Mouse (Mus musculus) erythroid progenitor cell, adult 5-6 weeks (primary cell): ENCODE measurements around the gene Usp9y. TPM values are rescaled to one million over a fixed set of nuclear protein-coding genes. Genes with fewer than 3 reads are reported as not detected.

Experiments
- ATAC-seq: replicated peaks from 2 replicates; pipeline ENCODE4 v1.8.0; 2016; ENCODE audit warnings: moderate number of reproducible peaks, mild to moderate bottlenecking, moderate TSS enrichment, inconsistent platforms; ENCODE audit not compliant: poor library complexity, low FRiP score, severe bottlenecking
- total RNA-seq, 2 experiments: library from RNA; stranded (forward) in 1 of 2; stranded (reverse) in 1 of 2; fragments of 150-400 nt in 1 of 2; fragments of 186-747, 209-891 nt in 1 of 2; gene quantifications; 2 replicates each; pipeline versions ENCODE4 v1.2.3 to v1.2.4; 2015 to 2017; ENCODE audit warnings: low replicate concordance in 2 of 2

The Usp9y gene
- total RNA-seq (2015; ENCODE audit: low replicate concordance) = not detected in 2 replicates
- not detected in 2 replicates for total RNA-seq (2017; ENCODE audit: low replicate concordance)

DNA sequence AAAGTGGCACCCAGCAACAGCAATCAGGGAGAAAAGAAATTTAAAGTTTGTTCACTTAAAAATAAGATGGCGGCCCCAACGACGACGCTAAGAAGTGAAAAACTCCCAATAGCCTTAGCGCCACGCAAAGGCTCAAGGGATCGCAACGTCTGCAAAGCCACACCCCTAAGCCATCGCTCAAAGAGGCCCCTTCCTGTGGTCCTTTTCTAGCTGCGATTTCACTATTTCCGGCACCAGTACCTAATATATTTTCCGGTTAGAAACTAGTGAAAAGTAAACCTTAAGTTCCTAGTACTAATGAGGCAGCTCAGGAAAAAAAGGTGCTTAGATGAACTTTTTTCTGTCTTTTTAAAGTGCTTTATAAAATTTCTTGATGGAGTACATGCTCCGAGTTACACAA is at the start of gene Usp9y:
TSS of gene Usp9y (minus strand) at position 101 of the 400 bp plus-strand sequence.
- no peak for ATAC-seq

GRCm38 (mm10) chrY:1293708-1294107 is 165.9 kb downstream of the Usp9y start:
- no peak for ATAC-seq

DNA sequence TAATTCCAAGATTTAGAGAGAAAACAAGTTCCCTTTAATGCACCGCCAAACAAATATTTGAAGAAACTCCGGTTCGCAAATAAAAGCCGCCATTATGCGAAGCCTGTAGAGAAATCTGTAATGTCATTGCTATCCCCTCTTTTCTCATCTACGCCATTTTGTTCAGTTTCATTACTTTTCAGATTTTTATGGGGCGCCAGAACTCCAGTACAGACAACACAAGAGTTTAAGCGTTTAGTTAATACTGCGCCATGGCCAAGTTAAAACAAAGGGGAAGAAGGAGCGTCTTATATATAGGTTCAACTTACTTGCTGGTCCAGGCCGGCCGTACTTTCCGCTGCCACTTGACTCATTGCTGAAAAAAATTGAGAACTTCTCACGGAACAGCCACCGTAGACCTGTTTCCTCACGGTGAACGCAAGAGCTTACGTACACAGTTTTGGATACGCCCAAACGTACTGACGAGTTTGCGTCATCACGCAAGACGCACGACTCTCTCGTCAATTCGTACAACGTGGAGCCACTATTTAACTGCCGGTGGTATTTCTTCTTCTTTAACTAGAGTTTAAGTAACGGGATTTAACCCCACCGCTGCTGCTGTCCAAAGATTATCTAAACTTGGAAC is 173.3 kb downstream of the Usp9y start, which contains the start of gene Ddx3y:
TSS of gene Ddx3y (minus strand) at position 459 of the 625 bp plus-strand sequence.
- peak; percentile 99 for ATAC-seq

- ATAC-seq = peak; percentile 87
Measured at GRCm38 (mm10) chrY:1285735-1286134, 173.8 kb downstream of the Usp9y start.

Other genes with a start within 250 kb of the Usp9y start
- 36.8 and 38.6 TPM in 2 replicates for gene Uty, start 214.0 kb downstream of the Usp9y start, total RNA-seq (2015; ENCODE audit: low replicate concordance)
- gene Uty, start 214.0 kb downstream of the Usp9y start, total RNA-seq (2017; ENCODE audit: low replicate concordance) = 27.8 and 43.6 TPM in 2 replicates
- gene Ddx3y, start 173.2 kb downstream of the Usp9y start, total RNA-seq (2015; ENCODE audit: low replicate concordance) = 27.8 and 36.5 TPM in 2 replicates
- gene Ddx3y, start 173.2 kb downstream of the Usp9y start, total RNA-seq (2017; ENCODE audit: low replicate concordance) = 38.3 and 40.9 TPM in 2 replicates